Mouse (Mus musculus): Measurements from ENCODE around the gene C1d. TPM values are rescaled to one million over a fixed set of nuclear protein-coding genes. Genes with fewer than 3 reads are reported as not detected.

The C1d gene
- polyA plus RNA-seq, 1 experiment from 2014 or later = 95.2 TPM

DNA sequence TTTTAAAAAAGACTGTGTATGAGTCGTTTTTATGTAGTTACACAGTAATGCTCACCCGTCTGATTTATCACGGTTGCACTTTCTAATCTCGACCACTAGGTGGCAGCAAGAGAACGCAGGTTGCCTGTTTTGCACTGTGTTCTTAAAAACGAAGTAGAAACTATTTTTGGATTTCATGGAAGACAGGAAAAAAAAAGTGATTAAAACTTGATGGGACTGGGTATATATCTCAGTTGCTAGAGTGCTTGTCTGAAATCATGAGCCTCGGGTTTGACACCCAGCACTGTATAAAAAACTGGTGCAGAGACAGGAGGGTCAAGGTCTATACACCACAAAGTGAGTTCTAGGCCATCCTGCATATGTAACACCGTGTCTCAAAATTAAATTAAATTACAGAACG lies 22.6 kb downstream of the C1d start:
- Histone ChIP-seq H3K4me1 (ENCODE audit: insufficient read depth) (no peaks in the 10 kb centered on the region), H3K27ac (ENCODE audit: low read depth) (no peak overlapping the region), H3K4me2 (no peak overlapping the region), H3K9me3 (ENCODE audit: low read depth, low read length) (no peaks in the 10 kb centered on the region), H3K9ac (no peak overlapping the region), H3K27me3 (ENCODE audit: insufficient read depth, low read length) (no peaks in the 10 kb centered on the region), H3K36me3 (ENCODE audit: insufficient read depth) (no peaks in the 10 kb centered on the region), H3K4me3 (ENCODE audit: low read depth, low read length) (no peak overlapping the region)
- WGBS = 13% methylated on average over 9 of the region's 9 CpGs
- DNase-seq (peak; percentile 93), ATAC-seq (ENCODE audit: insufficient read depth) (peak; percentile 68)
- TF ChIP-seq CTCF (IDR thresholded peaks at IDR 0.05; ENCODE audit: low read depth) = peak; percentile 93

DNA sequence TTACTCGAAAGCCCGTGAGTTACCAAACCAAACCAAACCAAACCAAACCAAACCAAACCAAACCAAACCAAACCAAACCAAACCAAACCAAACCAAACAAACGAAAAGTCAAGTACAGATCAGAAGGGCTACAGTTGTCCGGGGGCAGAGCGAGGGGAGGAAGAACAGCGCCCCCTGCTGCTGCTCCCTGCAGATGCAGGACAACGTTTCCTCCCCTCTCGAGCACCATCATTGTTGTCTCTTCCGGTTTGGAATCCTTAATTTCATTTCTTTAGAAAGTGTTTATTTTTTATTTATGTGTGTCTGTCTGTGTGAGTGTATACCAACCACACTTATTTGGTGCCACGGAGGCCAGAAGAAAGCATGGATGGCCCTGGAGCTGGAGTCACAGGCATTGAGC lies 26.7 kb downstream of the C1d start:
- Histone ChIP-seq H3K27me3 (ENCODE audit: insufficient read depth, low read length) (no peaks in the 10 kb centered on the region), H3K36me3 (ENCODE audit: insufficient read depth) (no peaks in the 10 kb centered on the region), H3K9ac (no peak overlapping the region), H3K4me1 (ENCODE audit: insufficient read depth) (no peaks in the 10 kb centered on the region), H3K4me2 (no peak overlapping the region), H3K27ac (ENCODE audit: low read depth) (no peak overlapping the region), H3K9me3 (ENCODE audit: low read depth, low read length) (no peaks in the 10 kb centered on the region), H3K4me3 (ENCODE audit: low read depth, low read length) (no peak overlapping the region)
- DNase-seq (no peak), ATAC-seq (ENCODE audit: insufficient read depth) (no peak)
- 69% methylated on average over 10 of the region's 10 CpGs for WGBS
- no peak for TF ChIP-seq CTCF (IDR thresholded peaks at IDR 0.05; ENCODE audit: low read depth)

DNA sequence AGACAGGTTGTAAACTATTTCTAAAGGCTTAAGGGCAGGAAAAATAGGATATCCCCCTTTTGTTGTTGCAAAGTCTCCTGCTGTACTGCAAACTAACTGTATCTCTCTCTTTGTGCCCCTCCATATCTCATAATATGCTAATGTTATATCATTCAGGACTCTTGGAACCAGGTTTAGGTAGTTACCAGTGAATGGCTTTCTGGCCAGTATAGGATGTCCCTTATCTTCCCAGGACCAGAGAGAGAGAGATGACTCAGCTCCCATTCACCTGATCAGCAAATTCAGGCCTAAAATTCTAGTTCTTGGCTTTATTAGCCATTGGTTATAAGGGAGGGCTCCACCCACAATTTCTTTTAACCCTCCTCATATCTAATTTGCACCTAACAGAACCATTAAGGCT lies 31.5 kb downstream of the C1d start:
- H3K9ac ChIP-seq = no peak overlapping the region
- H3K4me2 ChIP-seq = no peak overlapping the region
- no peak overlapping the region for H3K4me3 ChIP-seq (ENCODE audit: low read depth, low read length)
- H3K36me3 ChIP-seq (ENCODE audit: insufficient read depth) = no peaks in the 10 kb centered on the region
- H3K4me1 ChIP-seq (ENCODE audit: insufficient read depth) = no peaks in the 10 kb centered on the region
- H3K27me3 ChIP-seq (ENCODE audit: insufficient read depth, low read length) = no peaks in the 10 kb centered on the region
- DNase-seq (no peak), ATAC-seq (ENCODE audit: insufficient read depth) (no peak)
- no peak for TF ChIP-seq CTCF (IDR thresholded peaks at IDR 0.05; ENCODE audit: low read depth)
- H3K9me3 ChIP-seq (ENCODE audit: low read depth, low read length) = no peaks in the 10 kb centered on the region
- no peak overlapping the region for H3K27ac ChIP-seq (ENCODE audit: low read depth)

DNA sequence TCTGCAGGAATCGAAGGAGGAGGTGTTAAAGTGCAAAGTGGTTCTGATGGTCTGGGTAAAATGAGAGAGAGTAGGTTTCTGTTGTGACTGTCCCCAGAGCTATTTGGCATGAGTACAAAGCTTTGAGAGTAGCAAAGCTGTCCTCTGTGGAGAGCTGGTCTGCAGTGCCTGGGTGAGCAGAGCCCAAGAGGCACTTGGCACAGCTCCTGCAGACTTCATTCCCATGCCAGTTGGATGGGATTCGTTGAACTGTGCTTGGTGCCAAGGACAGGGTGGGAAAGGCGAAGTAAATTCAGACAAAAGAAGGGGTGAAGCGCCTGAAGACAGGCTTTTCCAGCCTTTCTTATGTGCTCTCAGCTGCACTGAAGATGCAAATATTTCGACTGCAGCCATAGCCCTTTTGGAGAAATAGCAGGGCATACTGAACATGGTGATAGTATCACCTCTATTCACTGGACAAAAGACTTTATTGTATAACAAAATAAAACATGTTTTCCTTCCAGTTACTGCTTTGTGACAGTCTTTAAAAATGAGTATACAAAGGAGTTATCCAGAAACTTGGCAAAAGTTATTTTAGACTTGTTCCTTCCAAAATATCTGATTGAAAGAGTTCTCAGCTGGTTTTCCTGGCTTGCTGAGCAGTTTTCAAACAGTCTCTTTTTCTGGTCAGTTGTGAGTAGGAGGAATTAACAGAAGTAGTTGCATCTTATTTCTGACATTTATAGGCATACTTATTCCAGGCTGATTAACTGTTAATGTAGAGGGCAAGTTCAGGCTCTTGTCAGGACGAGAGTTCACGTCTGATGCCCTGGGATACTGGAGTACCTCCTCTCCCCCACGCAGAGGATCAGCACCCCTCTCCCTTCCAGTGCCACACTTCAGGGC lies 48.9 kb downstream of the C1d start:
- Histone ChIP-seq H3K4me1 (ENCODE audit: insufficient read depth) (no peaks in the 10 kb centered on the region), H3K9ac (no peak overlapping the region), H3K27me3 (ENCODE audit: insufficient read depth, low read length) (no peaks in the 10 kb centered on the region), H3K4me2 (no peak overlapping the region), H3K27ac (ENCODE audit: low read depth) (peak overlapping the region; percentile 78), H3K36me3 (ENCODE audit: insufficient read depth) (no peaks in the 10 kb centered on the region), H3K4me3 (ENCODE audit: low read depth, low read length) (no peak overlapping the region), H3K9me3 (ENCODE audit: low read depth, low read length) (no peaks in the 10 kb centered on the region)
- peak; percentile 79 for DNase-seq
- ATAC-seq (ENCODE audit: insufficient read depth) = peak; percentile 85
- 41% methylated on average over 8 of the region's 8 CpGs for WGBS
- TF ChIP-seq CTCF (IDR thresholded peaks at IDR 0.05; ENCODE audit: low read depth) = no peak

DNA sequence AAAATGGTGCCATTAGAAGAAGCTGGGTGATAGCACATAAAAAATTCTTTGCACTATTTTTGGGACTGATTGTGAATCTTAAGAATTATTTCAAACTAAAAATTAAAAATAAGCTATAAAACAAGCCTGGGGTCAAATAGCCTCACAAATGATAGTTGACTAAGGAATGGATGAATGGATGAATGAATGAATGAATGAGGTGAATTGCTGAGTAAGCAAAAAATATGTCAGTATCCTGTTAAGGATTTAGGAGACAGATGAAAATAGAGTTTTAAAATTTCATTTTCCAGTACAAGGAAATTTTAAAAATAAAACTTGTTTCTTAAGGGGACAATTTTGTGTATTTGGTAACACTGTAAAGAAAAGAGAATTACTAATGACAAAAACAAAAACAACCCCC lies 50.1 kb downstream of the C1d start:
- DNase-seq (no peak), ATAC-seq (ENCODE audit: insufficient read depth) (no peak)
- Histone ChIP-seq H3K4me1 (ENCODE audit: insufficient read depth) (no peaks in the 10 kb centered on the region), H3K36me3 (ENCODE audit: insufficient read depth) (no peaks in the 10 kb centered on the region), H3K9me3 (ENCODE audit: low read depth, low read length) (no peaks in the 10 kb centered on the region), H3K27ac (ENCODE audit: low read depth) (no peak overlapping the region), H3K4me2 (no peak overlapping the region), H3K4me3 (ENCODE audit: low read depth, low read length) (no peak overlapping the region), H3K27me3 (ENCODE audit: insufficient read depth, low read length) (no peaks in the 10 kb centered on the region), H3K9ac (no peak overlapping the region)
- no peak for TF ChIP-seq CTCF (IDR thresholded peaks at IDR 0.05; ENCODE audit: low read depth)

Other genes starting within 250 kb of the C1d start
- gene Cnrip1, start 206.0 kb upstream of the C1d start, polyA plus RNA-seq (2014; fragmentation: Nextera tagmentation; extraction: Ambion mirVana) = 36.5 and 40.0 TPM in 2 replicates
- gene Plek, start 205.2 kb upstream of the C1d start, polyA plus RNA-seq (2014; fragmentation: Nextera tagmentation; extraction: Ambion mirVana) = 5.3 and 6.1 TPM in 2 replicates
- gene Ppp3r1, start 98.3 kb upstream of the C1d start, polyA plus RNA-seq (2014; fragmentation: Nextera tagmentation; extraction: Ambion mirVana) = 85.7 and 90.0 TPM in 2 replicates
- 23.4 and 24.8 TPM in 2 replicates for gene Wdr92, start 75.5 kb upstream of the C1d start, polyA plus RNA-seq (2014; fragmentation: Nextera tagmentation; extraction: Ambion mirVana)
- gene Pno1, start 46.0 kb upstream of the C1d start, polyA plus RNA-seq (2014; fragmentation: Nextera tagmentation; extraction: Ambion mirVana) = 79.1 and 84.1 TPM in 2 replicates